Mouse (Mus musculus) lung, embryonic 16.5 days (tissue): ENCODE data around the gene 1700029F12Rik. TPM values are rescaled to one million over a fixed set of nuclear protein-coding genes. Genes with fewer than 3 reads are reported as not detected.

Source experiments
- ATAC-seq: fragments of 200-750 bp; cut with Nextera tagmentation; 2 replicates; pipeline ENCODE4 v1.8.0; 2017; ENCODE audit warnings: low read depth, mild to moderate bottlenecking, moderate library complexity
- H3K27ac ChIP-seq: fragments of 300-500 bp; sonication (generic); 2 replicates; pipeline ENCODE4 v1.5.1; 2014; ENCODE audit warnings: mild to moderate bottlenecking, control low read depth, low read length
- H3K27me3 ChIP-seq: fragments of 300-500 bp; sonication (generic); 2 replicates; pipeline ENCODE4 v1.6.1; 2014; ENCODE audit warnings: low read depth, low read length, mixed read lengths; ENCODE audit not compliant: control insufficient read depth, insufficient read depth
- H3K36me3 ChIP-seq: fragments of 300-500 bp; sonication (generic); 2 replicates; pipeline ENCODE4 v1.6.1; 2014; ENCODE audit warnings: low read length; ENCODE audit not compliant: control insufficient read depth, insufficient read depth
- H3K4me1 ChIP-seq: fragments of 300-500 bp; sonication (generic); replicated peaks from 2 replicates; pipeline ENCODE4 v1.6.1; 2014; ENCODE audit warnings: low read length, mixed read lengths; ENCODE audit not compliant: control insufficient read depth, insufficient read depth
- H3K4me2 ChIP-seq: fragments of 300-500 bp; sonication (generic); 2 replicates; pipeline ENCODE4 v1.6.1; 2014; ENCODE audit warnings: low read depth, low read length, control low read depth
- H3K4me3 ChIP-seq: fragments of 300-500 bp; sonication (generic); 2 replicates; pipeline ENCODE4 v1.5.1; 2014; ENCODE audit warnings: mild to moderate bottlenecking, low read length, control low read depth
- H3K9ac ChIP-seq: fragments of 300-500 bp; sonication (generic); 2 replicates; pipeline ENCODE4 v1.6.1; 2014; ENCODE audit warnings: low read length, control low read depth
- H3K9me3 ChIP-seq: fragments of 300-500 bp; sonication (generic); 2 replicates; pipeline ENCODE4 v1.6.1; 2016; ENCODE audit warnings: low read length; ENCODE audit not compliant: control insufficient read depth
- WGBS: fragments of 180-500 bp; shearing (Covaris S2); extraction: QIAGEN DNeasy Blood & Tissue Kit; methylation state at CpG from one replicate; pipeline ENCODE4 v1.1.7; 2014; 5-methylcytosine and 5-hydroxymethylcytosine counted together
- polyA plus RNA-seq: library from polyadenylated mRNA; unstranded; fragments of >200 nt; fragmentation: Nextera tagmentation; extraction: Ambion mirVana; gene quantifications from 2 replicates; pipeline ENCODE4 v1.2.1, GENCODE M21; 2015

Gene 1700029F12Rik
- polyA plus RNA-seq, 1 experiment from 2014 or later: not detected

DNA sequence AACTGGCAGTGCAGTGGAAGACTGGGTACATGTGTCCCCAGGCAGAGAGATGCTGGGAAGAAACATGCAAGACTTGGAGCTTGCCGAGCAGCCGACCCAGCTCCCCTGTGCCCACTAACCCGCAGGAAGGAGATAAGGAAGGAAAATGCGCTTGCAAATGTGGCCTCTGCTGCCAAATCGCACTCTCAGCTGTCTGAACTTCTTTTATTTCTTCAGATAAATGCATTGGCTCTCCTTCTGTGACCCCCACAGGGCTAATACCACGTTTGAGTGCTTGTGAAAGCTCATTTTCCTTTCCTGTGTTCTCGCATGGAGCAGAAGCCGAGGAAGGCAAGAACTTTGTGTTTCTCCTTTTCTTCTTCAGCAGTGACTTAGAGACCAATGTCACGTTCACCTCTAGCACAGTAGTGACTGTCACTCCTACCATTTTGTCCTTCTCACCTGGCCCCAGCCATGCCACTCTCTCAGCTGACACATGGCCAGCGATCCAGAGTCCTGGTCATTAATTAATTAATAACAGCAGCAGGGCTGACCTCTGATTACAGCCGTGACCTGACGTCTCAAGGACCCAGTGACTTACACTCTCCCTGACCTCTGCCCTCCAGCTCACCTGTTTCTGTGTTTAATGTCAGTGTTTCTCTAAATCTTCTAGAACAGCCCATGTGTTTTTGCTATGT, 48.4 kb downstream of the 1700029F12Rik start:
- ATAC-seq: no peak
- no peaks in the 10 kb centered on the region for H3K4me1 ChIP-seq
- H3K9ac ChIP-seq: no peak overlapping the region
- WGBS: 39% methylated on average over 12 of the region's 12 CpGs
- no peaks in the 10 kb centered on the region for H3K9me3 ChIP-seq
- no peak overlapping the region for H3K4me2 ChIP-seq
- no peak overlapping the region for H3K27ac ChIP-seq
- no peak overlapping the region for H3K4me3 ChIP-seq
- no peaks in the 10 kb centered on the region for H3K36me3 ChIP-seq
- H3K27me3 ChIP-seq: no peaks in the 10 kb centered on the region

DNA sequence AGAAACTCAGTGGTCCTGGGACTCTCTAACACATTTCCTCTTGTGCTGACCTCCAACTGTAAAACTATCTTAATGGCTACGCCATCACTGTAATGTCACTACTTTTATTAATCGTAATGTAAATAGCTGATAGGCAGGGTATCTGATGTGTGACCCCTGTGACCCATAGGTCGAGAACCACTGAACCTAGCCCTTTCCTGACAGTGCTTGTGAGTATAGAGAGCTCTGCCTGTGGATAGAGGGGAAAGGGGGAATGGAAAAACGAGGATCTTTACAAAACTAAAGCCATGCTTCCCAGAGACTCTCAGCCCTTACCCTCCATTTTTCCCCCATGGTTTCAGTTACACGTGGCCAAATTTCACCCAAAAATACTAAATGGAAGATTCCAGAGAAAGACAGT, 49.5 kb downstream of the 1700029F12Rik start:
- Histone ChIP-seq H3K4me3 (no peak overlapping the region), H3K9ac (no peak overlapping the region), H3K36me3 (no peaks in the 10 kb centered on the region), H3K4me1 (no peaks in the 10 kb centered on the region), H3K9me3 (no peaks in the 10 kb centered on the region), H3K27ac (no peak overlapping the region), H3K4me2 (no peak overlapping the region), H3K27me3 (no peaks in the 10 kb centered on the region)
- ATAC-seq: no peak
- 64% methylated on average over 5 of the region's 5 CpGs for WGBS

GRCm38 (mm10) chr13:96983251-96984126, 50.7 kb downstream of the 1700029F12Rik start:
- Histone ChIP-seq H3K27ac (no peak overlapping the region), H3K4me2 (peak overlapping the region; percentile 29; the same call in 1 of the 2 replicates), H3K4me1 (no peaks in the 10 kb centered on the region), H3K36me3 (no peaks in the 10 kb centered on the region), H3K9ac (no peak overlapping the region), H3K4me3 (no peak overlapping the region), H3K9me3 (no peaks in the 10 kb centered on the region), H3K27me3 (no peaks in the 10 kb centered on the region)
- no peak for ATAC-seq
- 47% methylated on average over 26 of the region's 26 CpGs for WGBS

DNA sequence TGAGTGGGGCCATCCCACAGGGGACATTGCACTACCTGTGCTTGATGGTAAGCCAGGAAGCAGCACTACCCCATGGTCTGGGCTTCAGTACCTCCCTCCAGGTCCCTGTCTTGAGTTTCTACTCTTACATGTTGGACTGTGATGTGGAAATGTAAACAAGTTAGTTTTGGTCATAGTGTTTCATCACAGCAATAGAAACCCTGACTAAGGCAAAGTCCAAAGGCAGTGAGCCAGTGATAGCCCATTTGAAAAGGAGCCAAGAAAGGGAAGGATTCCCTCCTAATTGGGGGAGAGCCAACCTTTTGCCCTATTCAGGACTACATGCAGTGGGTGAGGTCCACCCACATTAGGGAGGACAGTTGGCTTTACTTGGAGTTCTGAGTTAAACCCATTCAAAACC, 53.6 kb downstream of the 1700029F12Rik start:
- Histone ChIP-seq H3K27ac (no peak overlapping the region), H3K27me3 (no peaks in the 10 kb centered on the region), H3K4me1 (no peaks in the 10 kb centered on the region), H3K9ac (no peak overlapping the region), H3K9me3 (no peaks in the 10 kb centered on the region), H3K4me2 (no peak overlapping the region), H3K36me3 (no peaks in the 10 kb centered on the region), H3K4me3 (no peak overlapping the region)
- no peak for ATAC-seq

- H3K9me3 ChIP-seq: no peaks in the 10 kb centered on the region
- H3K9ac ChIP-seq: no peak overlapping the region
- no peak for ATAC-seq
- no peak overlapping the region for H3K4me3 ChIP-seq
- 83% methylated on average over 6 of the region's 6 CpGs for WGBS
- no peak overlapping the region for H3K27ac ChIP-seq
- no peak overlapping the region for H3K4me2 ChIP-seq
- no peaks in the 10 kb centered on the region for H3K4me1 ChIP-seq
- H3K27me3 ChIP-seq: no peaks in the 10 kb centered on the region
- H3K36me3 ChIP-seq: no peaks in the 10 kb centered on the region
Observed at GRCm38 (mm10) chr13:96976986-96977595, 57.1 kb downstream of the 1700029F12Rik start.

- no peak overlapping the region for H3K4me2 ChIP-seq
- no peaks in the 10 kb centered on the region for H3K4me1 ChIP-seq
- no peak for ATAC-seq
- no peaks in the 10 kb centered on the region for H3K36me3 ChIP-seq
- no peak overlapping the region for H3K4me3 ChIP-seq
- no peak overlapping the region for H3K27ac ChIP-seq
- H3K9ac ChIP-seq: no peak overlapping the region
- no peaks in the 10 kb centered on the region for H3K27me3 ChIP-seq
- no peaks in the 10 kb centered on the region for H3K9me3 ChIP-seq
- 87% methylated on average over 4 of the region's 4 CpGs for WGBS
Observed at GRCm38 (mm10) chr13:96973318-96973717, 60.8 kb downstream of the 1700029F12Rik start.

Other genes with a start within 250 kb of the 1700029F12Rik start
- gene Gcnt4, start 109.7 kb downstream of the 1700029F12Rik start, polyA plus RNA-seq: 0.33 and 0.39 TPM in 2 replicates
- gene Fam169a, start 32.9 kb upstream of the 1700029F12Rik start, polyA plus RNA-seq: 0.78 and 1.2 TPM in 2 replicates
- gene Gm6169, start 64.9 kb upstream of the 1700029F12Rik start, polyA plus RNA-seq: 4.4 and 4.7 TPM in 2 replicates
- 23.8 and 26.6 TPM in 2 replicates for gene Gfm2, start 103.6 kb upstream of the 1700029F12Rik start, polyA plus RNA-seq
- gene Nsa2, start 103.6 kb upstream of the 1700029F12Rik start, polyA plus RNA-seq: 51.5 and 53.8 TPM in 2 replicates
- 34.2 and 36.2 TPM in 2 replicates for gene Hexb, start 164.0 kb upstream of the 1700029F12Rik start, polyA plus RNA-seq
- gene Enc1, start 206.7 kb upstream of the 1700029F12Rik start, polyA plus RNA-seq: 10.3 and 11.1 TPM in 2 replicates